Mouse (Mus musculus): ENCODE measurements around the gene Trmt61a. TPM values are rescaled to one million over a fixed set of nuclear protein-coding genes. Genes with fewer than 3 reads are reported as not detected.
A peak's percentile ranks its signal among the peaks of the same experiment; 100 is the strongest.

The Trmt61a gene
- polyA plus RNA-seq, 1 experiment = 9.0 TPM

GRCm38 (mm10) chr12:111682003-111682402 lies 4.1 kb downstream of the Trmt61a start:
- H3K4me3 ChIP-seq (ENCODE audit: insufficient read depth, low read length) = no peak overlapping the region
- H3K27ac ChIP-seq (ENCODE audit: insufficient read depth, low read length) = peak overlapping the region; percentile 78; the same call in 1 of the 2 replicates
- TF ChIP-seq CTCF (IDR thresholded peaks at IDR 0.05; ENCODE audit: borderline replicate concordance, insufficient read depth, low read length) (no peak), POLR2A (IDR thresholded peaks at IDR 0.05; ENCODE audit: low read depth, low read length) (no peak)
- H3K4me1 ChIP-seq (ENCODE audit: control insufficient read depth, insufficient read depth, low read length) = no peaks in the 10 kb centered on the region; the same call in 1 of the 2 replicates

- Histone ChIP-seq H3K4me3 (ENCODE audit: insufficient read depth, low read length) (no peak overlapping the region), H3K4me1 (ENCODE audit: control insufficient read depth, insufficient read depth, low read length) (no peaks in the 10 kb centered on the region; the same call in 1 of the 2 replicates), H3K27ac (ENCODE audit: insufficient read depth, low read length) (peak overlapping the region; percentile 80)
- TF ChIP-seq CTCF (IDR thresholded peaks at IDR 0.05; ENCODE audit: borderline replicate concordance, insufficient read depth, low read length) = no peak
- TF ChIP-seq POLR2A (IDR thresholded peaks at IDR 0.05; ENCODE audit: low read depth, low read length) = peak; percentile 47; the same call in 1 of the 2 replicates
Observed at GRCm38 (mm10) chr12:111682806-111683205, 4.9 kb downstream of the Trmt61a start.

- Histone ChIP-seq H3K4me3 (ENCODE audit: insufficient read depth, low read length) (no peak overlapping the region), H3K27ac (ENCODE audit: insufficient read depth, low read length) (no peak overlapping the region), H3K4me1 (ENCODE audit: control insufficient read depth, insufficient read depth, low read length) (peaks cover 4% of the 10 kb centered on the region; the same call in 1 of the 2 replicates)
- TF ChIP-seq CTCF (IDR thresholded peaks at IDR 0.05; ENCODE audit: borderline replicate concordance, insufficient read depth, low read length) (no peak), POLR2A (IDR thresholded peaks at IDR 0.05; ENCODE audit: low read depth, low read length) (no peak)
Observed at GRCm38 (mm10) chr12:111686390-111686789, 8.5 kb downstream of the Trmt61a start.

GRCm38 (mm10) chr12:111687350-111688068 lies 9.6 kb downstream of the Trmt61a start:
- H3K27ac ChIP-seq (ENCODE audit: insufficient read depth, low read length) = no peak overlapping the region

GRCm38 (mm10) chr12:111688069-111688428 lies 10.1 kb downstream of the Trmt61a start:
- H3K4me3 ChIP-seq (ENCODE audit: insufficient read depth, low read length) = no peak overlapping the region
- TF ChIP-seq CTCF (IDR thresholded peaks at IDR 0.05; ENCODE audit: borderline replicate concordance, insufficient read depth, low read length) = no peak
- TF ChIP-seq POLR2A (IDR thresholded peaks at IDR 0.05; ENCODE audit: low read depth, low read length) = no peak
- no peak overlapping the region for H3K27ac ChIP-seq (ENCODE audit: insufficient read depth, low read length)
- H3K4me1 ChIP-seq (ENCODE audit: control insufficient read depth, insufficient read depth, low read length) = peaks cover 10% of the 10 kb centered on the region

More at GRCm38 (mm10) chr12:111687350-111688068, 9.6 kb downstream of the Trmt61a start:
- peaks cover 10% of the 10 kb centered on the region for H3K4me1 ChIP-seq (ENCODE audit: control insufficient read depth, insufficient read depth, low read length)
- no peak overlapping the region for H3K4me3 ChIP-seq (ENCODE audit: insufficient read depth, low read length)
- no peak for TF ChIP-seq POLR2A (IDR thresholded peaks at IDR 0.05; ENCODE audit: low read depth, low read length)
- no peak for TF ChIP-seq CTCF (IDR thresholded peaks at IDR 0.05; ENCODE audit: borderline replicate concordance, insufficient read depth, low read length)

GRCm38 (mm10) chr12:111689426-111689825 lies 11.5 kb downstream of the Trmt61a start:
- Histone ChIP-seq H3K4me3 (ENCODE audit: insufficient read depth, low read length) (no peak overlapping the region), H3K4me1 (ENCODE audit: control insufficient read depth, insufficient read depth, low read length) (peaks cover 10% of the 10 kb centered on the region), H3K27ac (ENCODE audit: insufficient read depth, low read length) (no peak overlapping the region)
- TF ChIP-seq CTCF (IDR thresholded peaks at IDR 0.05; ENCODE audit: borderline replicate concordance, insufficient read depth, low read length) (no peak), POLR2A (IDR thresholded peaks at IDR 0.05; ENCODE audit: low read depth, low read length) (no peak)

GRCm38 (mm10) chr12:111691346-111691872 lies 13.5 kb downstream of the Trmt61a start:
- peaks cover 10% of the 10 kb centered on the region for H3K4me1 ChIP-seq (ENCODE audit: control insufficient read depth, insufficient read depth, low read length)

GRCm38 (mm10) chr12:111692899-111693298 lies 15.0 kb downstream of the Trmt61a start:
- H3K27ac ChIP-seq (ENCODE audit: insufficient read depth, low read length) = no peak overlapping the region
- TF ChIP-seq CTCF (IDR thresholded peaks at IDR 0.05; ENCODE audit: borderline replicate concordance, insufficient read depth, low read length) = no peak
- TF ChIP-seq POLR2A (IDR thresholded peaks at IDR 0.05; ENCODE audit: low read depth, low read length) = no peak
- no peak overlapping the region for H3K4me3 ChIP-seq (ENCODE audit: insufficient read depth, low read length)
- peaks cover 15% of the 10 kb centered on the region for H3K4me1 ChIP-seq (ENCODE audit: control insufficient read depth, insufficient read depth, low read length)

More at GRCm38 (mm10) chr12:111691346-111691872, 13.5 kb downstream of the Trmt61a start:
- Histone ChIP-seq H3K27ac (ENCODE audit: insufficient read depth, low read length) (peak overlapping the region; percentile 5), H3K4me3 (ENCODE audit: insufficient read depth, low read length) (no peak overlapping the region)
- TF ChIP-seq POLR2A (IDR thresholded peaks at IDR 0.05; ENCODE audit: low read depth, low read length) = no peak
- TF ChIP-seq CTCF (IDR thresholded peaks at IDR 0.05; ENCODE audit: borderline replicate concordance, insufficient read depth, low read length) = no peak

- Histone ChIP-seq H3K4me1 (ENCODE audit: control insufficient read depth, insufficient read depth, low read length) (peaks cover 21% of the 10 kb centered on the region), H3K4me3 (ENCODE audit: insufficient read depth, low read length) (no peak overlapping the region), H3K27ac (ENCODE audit: insufficient read depth, low read length) (no peak overlapping the region)
- no peak for TF ChIP-seq CTCF (IDR thresholded peaks at IDR 0.05; ENCODE audit: borderline replicate concordance, insufficient read depth, low read length)
- no peak for TF ChIP-seq POLR2A (IDR thresholded peaks at IDR 0.05; ENCODE audit: low read depth, low read length)
Observed at GRCm38 (mm10) chr12:111693341-111694270, 15.7 kb downstream of the Trmt61a start.

All from embryonic fibroblast, embryonic 13.5 days (primary cell).